Mouse (Mus musculus): ENCODE results near the gene Lrrc34. TPM values are rescaled to one million over a fixed set of nuclear protein-coding genes. Genes with fewer than 3 reads are reported as not detected.

Lrrc34 gene
- total RNA-seq, 2 experiments from 2014 or later: not detected

DNA sequence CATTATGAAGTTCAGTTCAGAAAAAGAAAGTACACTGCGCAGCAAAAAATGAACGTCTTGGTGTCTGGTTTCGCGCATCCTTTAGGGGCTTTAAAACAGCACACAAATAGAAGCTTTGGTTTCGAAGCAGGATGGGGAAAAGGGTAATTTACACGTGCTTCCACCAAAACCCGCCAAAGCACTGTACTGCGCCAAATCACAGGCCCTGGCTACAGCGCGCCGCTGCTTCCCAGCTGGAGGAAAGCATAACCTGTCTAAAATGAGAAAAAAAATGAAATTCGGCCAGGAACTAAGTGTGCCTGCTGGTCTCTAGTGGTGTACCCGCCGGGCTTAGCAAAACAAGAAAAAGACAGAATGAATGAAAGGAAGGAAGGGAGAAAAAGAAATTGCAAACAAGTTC, 47.0 kb downstream of the Lrrc34 start:
- DNase-seq (ENCODE audit: low spot score in 2 of 2): peak in 1 of 2 experiments; percentile 23

DNA sequence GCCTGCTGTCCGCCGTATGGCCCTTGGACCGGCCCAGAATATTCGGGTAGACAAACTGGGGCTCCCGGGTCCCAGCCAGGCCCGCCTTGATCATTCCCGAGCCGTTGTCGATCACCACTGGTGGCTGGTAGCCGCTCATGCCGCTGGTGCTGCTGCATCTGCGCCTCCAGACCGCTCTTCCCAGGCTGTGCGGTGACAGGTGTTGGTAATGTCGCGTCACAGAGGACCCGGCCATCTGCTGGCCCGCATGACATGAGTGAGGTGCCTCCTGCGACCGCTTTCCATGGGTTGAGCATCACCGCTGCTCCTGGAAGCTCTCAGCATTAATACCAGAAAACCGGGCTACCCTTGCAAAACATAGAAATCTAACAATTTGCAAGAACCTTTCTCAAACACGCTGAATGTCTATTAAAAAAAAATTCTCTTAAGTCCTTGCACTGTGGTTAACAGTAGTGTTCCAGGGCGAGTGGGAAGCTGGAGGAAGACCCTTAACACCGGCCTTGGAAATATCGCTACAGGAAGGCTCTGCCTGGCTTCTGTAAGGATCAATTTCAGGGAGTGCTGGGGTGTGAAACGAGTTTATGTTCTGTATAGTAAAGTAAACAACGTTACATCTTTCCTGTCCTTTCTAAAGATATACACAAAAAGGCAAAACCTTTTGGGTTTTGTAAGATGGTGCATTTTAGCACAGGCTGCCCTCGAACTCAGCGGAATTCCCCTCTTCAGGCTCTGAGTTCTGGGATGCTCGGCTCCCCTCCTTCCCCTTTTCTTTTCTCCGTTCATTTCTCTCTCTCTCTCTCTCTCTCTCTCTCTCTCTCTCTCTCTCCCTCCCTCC, 47.7 kb downstream of the Lrrc34 start, which contains the start of gene Actrt3:
Actrt3 (minus strand) TSS at position 229 of the 835 bp plus-strand sequence.
- peak in 1 of 2 experiments; percentile 16 for DNase-seq (ENCODE audit: low spot score in 2 of 2)

DNA sequence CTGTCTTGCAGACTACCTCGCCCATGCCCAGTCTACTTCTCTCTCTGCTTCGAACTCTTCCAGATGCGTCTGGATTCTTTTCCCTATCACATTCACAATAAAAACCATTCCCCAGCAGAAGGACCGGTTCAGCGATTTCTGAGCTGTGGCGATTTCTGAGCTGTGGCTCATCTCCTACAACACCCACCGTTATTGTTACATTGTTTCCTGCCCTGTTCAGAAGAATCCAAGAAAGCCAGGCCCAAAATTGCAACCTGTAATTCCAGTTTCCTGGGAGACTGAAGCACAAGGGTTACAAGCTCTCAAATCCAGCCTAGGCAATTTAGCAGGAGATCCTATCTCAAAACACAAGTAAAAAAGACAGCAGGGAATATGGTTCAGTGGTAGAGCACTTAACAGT, 50.4 kb downstream of the Lrrc34 start:
- no peak for DNase-seq (ENCODE audit: low spot score in 2 of 2)

DNA sequence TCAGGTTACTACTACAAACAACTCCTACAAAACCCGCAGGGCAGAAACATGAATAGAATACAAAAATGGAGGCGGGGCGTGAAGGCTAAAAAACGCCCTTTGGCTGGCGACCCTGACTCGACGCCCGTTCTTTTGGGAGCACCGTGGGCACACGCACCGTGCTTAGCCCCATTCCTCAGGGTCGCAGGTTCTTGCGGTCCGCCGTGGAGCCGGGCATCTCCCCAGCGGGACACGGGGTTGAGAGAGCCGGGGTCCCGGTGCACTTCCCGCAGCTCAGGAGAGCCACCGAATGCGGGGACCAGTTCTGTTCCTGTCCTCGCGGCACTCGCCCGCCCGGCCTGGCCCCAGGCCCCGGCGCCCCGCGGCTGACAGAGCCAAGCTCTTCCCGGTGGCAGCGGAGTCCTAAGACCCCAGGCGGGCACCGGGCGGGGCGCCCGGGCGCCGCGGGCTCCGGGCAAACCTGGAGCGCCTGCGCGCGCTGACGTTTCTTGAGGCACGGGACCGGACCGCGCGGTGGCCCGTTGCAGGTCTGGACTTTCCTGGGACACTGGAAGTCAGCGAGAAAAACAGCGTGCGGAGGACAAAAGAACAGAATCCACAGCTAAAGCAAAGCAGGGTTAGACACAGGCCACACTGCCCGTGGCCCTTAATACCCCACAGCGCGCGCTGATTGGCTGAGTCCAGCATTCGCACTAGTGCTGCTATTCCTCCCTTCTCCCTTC, 52.4 kb downstream of the Lrrc34 start:
- DNase-seq (ENCODE audit: low spot score in 2 of 2): peak; percentile 24

DNA sequence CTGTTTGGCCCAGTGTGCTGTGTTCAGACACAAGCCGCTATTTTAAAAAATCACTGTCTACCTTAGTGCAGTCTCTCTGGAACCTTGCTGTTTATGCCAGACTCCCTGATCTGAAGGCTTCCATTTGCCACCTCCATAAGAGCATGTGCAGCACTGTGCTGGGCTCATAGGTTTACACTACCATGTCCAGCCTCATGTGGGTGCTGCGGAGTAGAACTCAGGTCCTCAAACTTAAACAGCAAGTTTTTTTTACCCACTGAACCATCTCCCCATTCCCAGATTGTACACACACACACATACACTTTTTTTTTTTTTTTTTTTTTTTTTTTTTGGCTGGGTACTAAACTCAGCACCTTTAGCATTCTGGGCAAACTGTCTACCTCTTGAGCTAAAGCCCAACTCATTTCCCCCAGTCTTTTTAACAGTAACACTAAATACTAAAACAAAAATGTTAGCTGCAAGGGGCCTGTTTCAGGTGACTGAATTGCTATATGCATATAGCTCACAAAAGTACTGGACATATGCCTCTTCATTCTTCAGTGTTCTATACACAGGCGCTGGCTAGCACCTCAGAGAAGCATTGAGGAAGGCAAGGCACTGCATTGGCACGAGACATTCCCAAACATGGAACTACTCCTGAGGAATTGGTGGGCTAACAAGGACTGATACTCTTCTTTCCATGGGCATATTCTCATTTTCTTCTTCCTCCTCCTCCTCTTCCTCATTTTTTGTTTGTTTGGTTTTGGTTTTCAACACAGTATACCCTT, 53.8 kb downstream of the Lrrc34 start:
- DNase-seq (ENCODE audit: low spot score in 2 of 2): no peak

DNA sequence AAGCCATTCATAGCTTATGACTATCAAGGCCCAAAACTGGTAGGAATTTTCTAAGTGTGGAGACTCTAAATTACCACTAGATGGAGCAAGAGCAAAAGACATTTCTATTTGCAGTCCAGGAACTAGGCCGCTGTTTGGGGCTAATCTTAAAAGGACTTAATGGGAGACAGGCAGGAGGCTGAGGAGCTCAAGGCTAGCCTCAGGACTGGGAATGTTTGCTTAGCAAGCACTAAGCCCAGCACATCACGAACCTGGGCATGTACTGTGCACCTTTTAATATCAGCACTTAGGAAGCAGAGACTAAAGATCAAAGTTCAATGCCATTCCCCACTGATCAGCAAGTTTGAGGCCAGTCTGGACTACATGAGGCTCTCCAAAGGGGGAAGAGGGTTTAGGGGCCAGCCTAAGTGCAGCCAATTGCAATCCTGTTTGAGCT, 55.2 kb downstream of the Lrrc34 start:
- DNase-seq (ENCODE audit: low spot score in 2 of 2): no peak

DNA sequence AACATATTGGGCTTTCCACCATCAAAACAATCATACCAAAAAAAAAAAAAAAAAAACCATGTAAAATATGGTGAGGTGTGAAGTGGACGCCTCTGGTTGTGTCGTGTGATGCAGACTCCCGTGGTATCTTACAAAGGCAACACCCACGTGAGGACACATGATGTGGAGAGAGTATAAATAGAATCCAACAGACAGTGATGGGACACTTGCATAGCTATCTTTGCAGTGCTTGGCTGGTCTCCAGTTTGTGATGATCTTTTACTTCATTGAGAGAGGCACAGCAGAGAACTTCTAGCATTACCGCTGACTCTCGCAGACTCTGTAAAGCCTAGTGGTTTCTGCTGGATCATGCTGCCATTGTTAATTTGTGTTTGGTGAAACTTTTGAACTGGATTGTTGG, 58.8 kb downstream of the Lrrc34 start:
- DNase-seq (ENCODE audit: low spot score in 2 of 2): no peak

Other genes starting within 250 kb of the Lrrc34 start
- gene Mecom, start 99.9 kb downstream of the Lrrc34 start, total RNA-seq (2021): 10 to 100 TPM; 15.6 to 18.0 TPM
- not detected for gene Actrt3, start 47.9 kb downstream of the Lrrc34 start, total RNA-seq (2021)
- gene Mynn, start 45.8 kb downstream of the Lrrc34 start, total RNA-seq (2021): 10 to 100 TPM; 16.5 to 22.0 TPM
- not detected for gene Lrriq4, start 3.4 kb downstream of the Lrrc34 start, total RNA-seq (2021)
- gene Lrrc31, start 52.0 kb upstream of the Lrrc34 start, total RNA-seq (2021): not detected
- gene Samd7, start 98.4 kb upstream of the Lrrc34 start, total RNA-seq (2021): 1 to 10 TPM; 1.8 to 2.1 TPM
- 10 to 100 TPM; 78.3 to 88.1 TPM for gene Sec62, start 145.0 kb upstream of the Lrrc34 start, total RNA-seq (2021)
- 1 to 10 TPM; 1.6 to 1.9 TPM for gene Gpr160, start 208.1 kb upstream of the Lrrc34 start, total RNA-seq (2021)

All from gastrocnemius, postnatal 4 days (tissue).